Mouse (Mus musculus) liver, postnatal 0 days (tissue): Measurements from ENCODE around the gene Best1.

ENCODE experiments used
- CTCF ChIP-seq: sonication (generic); IDR thresholded peaks from 2 replicates; pipeline ENCODE4 v1.5.1; 2016; ENCODE audit warnings: antibody characterized with exemption, low read depth
- EP300 ChIP-seq: IDR thresholded peaks from 2 replicates; pipeline ENCODE4 v1.6.1; 2016; ENCODE audit warnings: antibody characterized with exemption, low read depth, mild to moderate bottlenecking

DNA sequence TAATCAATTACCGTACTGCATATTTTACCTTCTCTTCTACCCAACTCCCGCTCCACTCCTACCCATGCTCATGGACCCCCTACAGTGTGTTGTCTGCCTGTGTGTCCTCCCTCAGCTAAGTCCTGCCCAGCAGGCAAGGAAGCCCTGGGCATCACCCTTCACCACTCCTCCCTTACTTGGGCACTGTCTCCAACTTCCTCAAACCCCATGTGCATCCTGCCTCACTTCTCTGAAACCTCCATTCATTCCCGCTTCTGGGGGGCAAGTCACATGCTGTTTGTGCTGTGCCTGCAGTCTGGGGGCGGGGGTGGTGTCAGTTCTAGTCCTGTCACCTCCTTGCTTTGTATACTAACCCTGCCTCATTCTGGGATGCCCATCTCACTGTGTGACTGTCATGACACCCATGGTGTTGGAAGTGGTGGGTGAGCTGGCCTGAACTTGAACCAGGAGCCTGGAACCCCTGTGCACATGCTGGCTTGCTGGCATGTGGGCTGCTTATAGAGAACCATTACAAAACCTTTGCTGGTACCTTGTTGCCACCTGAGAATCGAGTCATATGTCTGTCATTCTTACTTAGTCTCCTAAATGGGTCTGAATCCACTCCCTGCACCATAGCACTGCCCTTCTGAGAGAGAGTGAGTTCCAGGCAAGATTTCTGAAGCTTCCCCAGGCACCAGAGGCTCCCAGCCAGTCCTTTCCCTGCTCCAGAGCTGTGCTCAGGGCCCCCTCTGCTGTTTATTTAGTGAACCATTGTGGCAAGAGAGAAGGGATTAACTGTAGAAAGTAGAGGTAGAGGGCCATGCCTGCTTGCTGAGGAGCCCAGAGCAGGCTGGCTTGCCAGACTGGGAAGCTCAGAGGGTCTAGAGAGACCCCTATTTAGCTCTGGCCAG lies 21.2 kb upstream of the Best1 start:
- peak; percentile 63 for TF ChIP-seq CTCF
- no peak for TF ChIP-seq EP300
